Mouse (Mus musculus) ES-E14 (cell line): ENCODE results near the gene Scgb1a1.

Experiments
- CHD2 ChIP-seq: IDR thresholded peaks from 2 replicates; pipeline ENCODE4 v1.6.1; 2014; ENCODE audit warnings: mild to moderate bottlenecking, low read depth, low read length, inconsistent platforms
- MAFK ChIP-seq: IDR thresholded peaks from 2 replicates; pipeline ENCODE4 v1.6.1; 2014; ENCODE audit warnings: mild to moderate bottlenecking, low read depth, low read length, inconsistent platforms; ENCODE audit not compliant: insufficient read depth

DNA sequence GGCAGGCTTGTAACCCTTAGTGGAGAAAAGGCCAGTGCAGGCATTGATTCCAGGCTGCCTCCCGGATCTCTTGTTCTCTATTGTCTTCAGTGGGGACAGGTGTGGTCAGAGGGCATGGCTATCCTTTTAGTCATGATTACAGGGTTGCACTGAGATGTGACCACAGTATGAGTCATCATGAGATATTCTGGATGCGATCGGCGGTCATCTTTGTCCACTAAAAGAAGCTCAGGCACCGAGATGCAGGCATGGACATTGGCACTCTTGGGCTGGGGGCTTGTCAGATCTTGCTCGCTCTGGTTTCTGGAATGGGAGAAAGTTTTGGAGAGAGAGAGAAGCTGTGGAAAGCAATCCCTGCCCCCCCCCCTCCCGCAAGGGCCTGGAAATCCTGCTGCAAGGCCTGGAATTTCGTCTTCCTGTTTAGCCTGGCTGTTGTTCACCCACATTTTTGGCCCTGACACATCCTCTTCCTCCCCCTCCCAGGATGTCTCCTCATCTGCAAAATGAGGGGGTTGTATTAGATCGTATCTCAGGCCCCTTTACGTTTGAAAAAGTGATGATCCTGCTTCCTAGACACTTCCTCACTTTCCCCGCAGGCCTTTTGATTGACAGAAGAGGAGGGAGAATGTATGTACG is 13.9 kb downstream of the Scgb1a1 start:
- no peak for TF ChIP-seq MAFK
- TF ChIP-seq CHD2, result no peak
